Mouse (Mus musculus) cerebellum, postnatal 14 days (tissue): Measurements from ENCODE around the gene Als2.

ENCODE experiments used
- DNase-seq, 2 experiments: peaks; one replicate each; pipeline ENCODE4 v3.0.0; 2021; ENCODE audit warnings: mixed read lengths in 2 of 2

Als2 gene

GRCm38 (mm10) chr1:59211651-59212050 is 25.4 kb downstream of the Als2 start:
- no peak for DNase-seq

GRCm38 (mm10) chr1:59208331-59208730 is 28.7 kb downstream of the Als2 start:
- DNase-seq = no peak

GRCm38 (mm10) chr1:59204489-59204888 is 32.5 kb downstream of the Als2 start:
- DNase-seq = no peak

- DNase-seq = no peak
These were observed 34.7 kb downstream of the Als2 start for GRCm38 (mm10) chr1:59202367-59202766.

GRCm38 (mm10) chr1:59201561-59201960 is 35.5 kb downstream of the Als2 start:
- DNase-seq = no peak

- no peak for DNase-seq
These were observed 36.1 kb downstream of the Als2 start for GRCm38 (mm10) chr1:59200960-59201359.

GRCm38 (mm10) chr1:59194979-59195378 is 42.1 kb downstream of the Als2 start:
- DNase-seq = no peak

GRCm38 (mm10) chr1:59187786-59188185 is 49.2 kb downstream of the Als2 start:
- DNase-seq = no peak

GRCm38 (mm10) chr1:59186317-59186716 is 50.7 kb downstream of the Als2 start:
- DNase-seq = no peak

GRCm38 (mm10) chr1:59185410-59185809 is 51.6 kb downstream of the Als2 start:
- DNase-seq = no peak

- DNase-seq = no peak
These were observed 54.0 kb downstream of the Als2 start for GRCm38 (mm10) chr1:59183045-59183444.

- DNase-seq = no peak
These were observed 54.7 kb downstream of the Als2 start for GRCm38 (mm10) chr1:59182373-59182772.

- no peak for DNase-seq
These were observed 57.0 kb downstream of the Als2 start for GRCm38 (mm10) chr1:59180003-59180402.

- no peak for DNase-seq
These were observed 58.6 kb downstream of the Als2 start for GRCm38 (mm10) chr1:59178401-59178800.

GRCm38 (mm10) chr1:59174514-59175373 is 62.3 kb downstream of the Als2 start:
- DNase-seq = no peak

GRCm38 (mm10) chr1:59173023-59173422 is 64.0 kb downstream of the Als2 start:
- DNase-seq = no peak

GRCm38 (mm10) chr1:59171875-59172274 is 65.2 kb downstream of the Als2 start:
- DNase-seq = no peak

- DNase-seq = no peak
These were observed 66.7 kb downstream of the Als2 start for GRCm38 (mm10) chr1:59170290-59170689.

- no peak for DNase-seq
These were observed 67.4 kb downstream of the Als2 start for GRCm38 (mm10) chr1:59169586-59169985.

GRCm38 (mm10) chr1:59168556-59168955 is 68.5 kb downstream of the Als2 start:
- no peak for DNase-seq

GRCm38 (mm10) chr1:59167654-59168425 is 69.2 kb downstream of the Als2 start:
- DNase-seq = no peak

GRCm38 (mm10) chr1:59166232-59166905 is 70.7 kb downstream of the Als2 start:
- no peak for DNase-seq

GRCm38 (mm10) chr1:59163918-59164317 is 73.1 kb downstream of the Als2 start:
- no peak for DNase-seq
